Mouse (Mus musculus): ENCODE data around the gene Mrpl12.

DNA sequence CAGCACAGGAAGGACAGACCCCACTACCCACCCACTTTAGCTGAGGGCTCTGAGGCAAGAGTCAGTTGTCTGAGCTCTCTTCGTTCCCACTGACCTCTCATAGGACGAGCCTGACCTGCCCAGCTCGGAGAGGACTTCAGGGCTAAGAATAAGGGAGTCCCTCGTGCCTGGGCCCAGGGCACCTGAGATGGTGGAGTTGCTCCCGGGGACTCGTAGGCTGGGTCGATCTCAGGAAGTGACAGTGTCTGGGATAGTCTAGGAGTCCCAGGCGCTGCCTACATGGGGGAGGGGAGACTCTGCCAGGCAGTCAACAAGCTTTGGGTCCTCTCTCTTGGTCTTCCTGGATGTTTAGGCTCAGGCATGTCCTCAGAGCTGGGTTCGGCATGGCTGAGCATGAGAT lies 36.1 kb downstream of the Mrpl12 start:
- TF ChIP-seq MAX (IDR thresholded peaks at IDR 0.05; ENCODE audit: low read length) (no peak), POLR2AphosphoS2 (IDR thresholded peaks at IDR 0.05; ENCODE audit: low read length) (no peak)
